Mouse (Mus musculus) neural tube, embryonic 15.5 days (tissue): ENCODE results near the gene Baiap2. TPM values are rescaled to one million over a fixed set of nuclear protein-coding genes. Genes with fewer than 3 reads are reported as not detected.

Experiments used
- ATAC-seq: fragments of 200-750 bp; cut with Nextera tagmentation; 2 replicates; pipeline ENCODE4 v1.8.0; 2017; ENCODE audit warnings: mild to moderate bottlenecking, moderate TSS enrichment, moderate library complexity; ENCODE audit not compliant: low FRiP score
- H3K27ac ChIP-seq: fragments of 300-500 bp; sonication (generic); replicated peaks from 2 replicates; pipeline ENCODE4 v1.5.1; 2015; ENCODE audit warnings: mild to moderate bottlenecking, inconsistent platforms
- H3K27me3 ChIP-seq: fragments of 300-500 bp; sonication (generic); replicated peaks from 2 replicates; pipeline ENCODE4 v1.6.1; 2015; ENCODE audit warnings: inconsistent platforms
- H3K36me3 ChIP-seq: fragments of 300-500 bp; sonication (generic); 2 replicates; pipeline ENCODE4 v1.6.1; 2015; ENCODE audit warnings: inconsistent platforms
- H3K4me1 ChIP-seq: fragments of 300-500 bp; sonication (generic); 2 replicates; pipeline ENCODE4 v1.6.1; 2015; ENCODE audit warnings: inconsistent platforms
- H3K4me2 ChIP-seq: fragments of 300-500 bp; sonication (generic); 2 replicates; pipeline ENCODE4 v1.6.1; 2015; ENCODE audit warnings: inconsistent platforms, mild to moderate bottlenecking, moderate library complexity
- H3K4me3 ChIP-seq: fragments of 300-500 bp; sonication (generic); replicated peaks from 2 replicates; pipeline ENCODE4 v1.5.1; 2015; ENCODE audit warnings: mild to moderate bottlenecking, inconsistent platforms
- H3K9ac ChIP-seq: fragments of 300-500 bp; sonication (generic); replicated peaks from 2 replicates; pipeline ENCODE4 v1.6.1; 2015; ENCODE audit warnings: mild to moderate bottlenecking, inconsistent platforms
- H3K9me3 ChIP-seq: fragments of 300-500 bp; sonication (generic); replicated peaks from 2 replicates; pipeline ENCODE4 v1.6.1; 2016; ENCODE audit warnings: inconsistent platforms
- WGBS: fragments of 180-500 bp; shearing (Covaris S2); methylation state at CpG from one replicate; pipeline ENCODE4 v1.1.7; 2015; ENCODE audit warnings: mixed read lengths; 5-methylcytosine and 5-hydroxymethylcytosine counted together
- polyA plus RNA-seq: library from polyadenylated mRNA; unstranded; fragments of >200 nt; fragmentation: Nextera tagmentation; extraction: Ambion mirVana; gene quantifications from 2 replicates; pipeline ENCODE4 v1.2.1, GENCODE M21; 2015

The Baiap2 gene
- 16.6 and 20.5 TPM in 2 replicates for polyA plus RNA-seq

DNA sequence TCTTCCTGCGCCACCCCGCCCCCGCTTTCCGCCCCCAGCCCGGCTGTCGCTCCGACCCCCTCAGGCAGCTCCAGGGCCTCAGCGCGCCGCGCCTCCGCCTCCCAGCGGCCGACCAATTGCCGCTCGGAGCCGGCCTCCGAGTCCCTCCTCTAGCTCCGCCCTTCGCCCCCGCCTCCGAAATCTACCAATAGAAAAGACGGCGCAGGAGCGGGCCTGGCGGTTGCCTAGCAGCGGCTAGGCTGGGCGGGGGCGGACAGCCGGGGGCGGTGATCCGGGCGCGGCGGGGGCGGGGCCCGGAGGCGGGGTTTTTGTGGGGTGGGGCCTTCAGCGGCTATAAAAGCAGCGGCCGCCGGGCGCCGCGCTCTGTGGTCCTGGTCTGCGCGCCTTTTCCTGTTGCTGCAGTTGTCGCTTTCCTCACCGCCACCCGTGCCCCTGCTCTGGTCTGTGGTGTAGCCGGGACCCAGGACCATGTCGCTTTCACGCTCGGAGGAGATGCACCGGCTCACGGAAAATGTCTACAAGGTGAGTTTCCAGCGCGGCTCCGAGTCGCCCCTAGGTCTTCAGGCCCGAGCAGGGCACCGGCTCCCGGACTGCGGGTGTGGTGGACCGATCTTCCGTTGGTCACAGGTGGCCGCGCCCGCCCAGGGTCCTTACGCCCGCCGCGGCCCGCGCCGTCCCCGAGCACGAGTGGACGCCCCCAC is at the start of gene Baiap2:
Gene Baiap2, plus strand, starts transcription at position 37 of the 701 bp plus-strand sequence.
- peak within 1 kb of the TSS; percentile 83 for H3K27ac ChIP-seq
- H3K9ac ChIP-seq: peak within 1 kb of the TSS; percentile 76
- no peaks in the 10 kb centered on the region for H3K36me3 ChIP-seq
- no peaks in the 10 kb centered on the region for H3K9me3 ChIP-seq
- ATAC-seq: peak; percentile 96
- H3K4me2 ChIP-seq: peak within 1 kb of the TSS; percentile 97
- 0 out of 2 replicates have a peak, but pooled peaks cover 4% of the 10 kb centered on the region for H3K27me3 ChIP-seq
- H3K4me3 ChIP-seq: peak within 1 kb of the TSS; percentile 73
- H3K4me1 ChIP-seq: peaks cover 67% of the 10 kb centered on the region
- under 1% methylated on average over 53 of the region's 79 CpGs for WGBS

DNA sequence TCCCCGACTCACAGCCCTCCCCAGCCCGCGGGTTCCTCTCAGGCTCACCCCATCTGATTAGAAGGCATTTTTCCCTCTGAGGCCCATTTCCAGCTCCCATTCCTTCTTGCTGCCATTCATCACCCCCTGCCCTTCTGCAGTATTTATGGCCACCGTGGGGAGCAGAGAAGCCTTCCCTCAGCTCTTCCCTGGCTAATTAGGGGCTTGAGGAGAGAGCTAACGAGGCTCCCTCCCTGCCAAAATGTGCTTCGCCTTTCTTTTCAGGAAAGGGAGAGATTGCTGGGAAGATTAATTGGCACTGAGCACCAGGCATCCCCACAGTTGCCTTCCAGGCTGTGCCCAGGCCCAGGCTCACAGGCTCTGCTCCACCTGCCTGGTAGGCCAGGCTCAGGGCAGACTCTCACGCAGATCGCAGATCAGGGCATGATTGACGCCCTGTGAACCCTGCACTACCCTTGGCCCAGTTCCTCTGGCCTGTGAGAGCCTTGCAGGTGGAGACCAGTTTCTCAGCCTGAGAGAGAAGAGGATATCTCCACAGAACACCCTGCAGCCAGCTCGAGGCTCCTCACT is 48.8 kb upstream of the Baiap2 start:
- Histone ChIP-seq H3K36me3 (peaks cover 47% of the 10 kb centered on the region), H3K4me1 (peaks cover 52% of the 10 kb centered on the region), H3K9ac (0 out of 2 replicates have a peak overlapping the region, but pooled peaks have one; percentile 18), H3K4me3 (no peak overlapping the region), H3K27ac (peak overlapping the region; percentile 78), H3K4me2 (no peak overlapping the region), H3K9me3 (no peaks in the 10 kb centered on the region), H3K27me3 (no peaks in the 10 kb centered on the region)
- 26% methylated on average over 10 of the region's 10 CpGs for WGBS
- ATAC-seq: 0 out of 2 replicates have a peak, but pooled peaks have one; percentile 30

DNA sequence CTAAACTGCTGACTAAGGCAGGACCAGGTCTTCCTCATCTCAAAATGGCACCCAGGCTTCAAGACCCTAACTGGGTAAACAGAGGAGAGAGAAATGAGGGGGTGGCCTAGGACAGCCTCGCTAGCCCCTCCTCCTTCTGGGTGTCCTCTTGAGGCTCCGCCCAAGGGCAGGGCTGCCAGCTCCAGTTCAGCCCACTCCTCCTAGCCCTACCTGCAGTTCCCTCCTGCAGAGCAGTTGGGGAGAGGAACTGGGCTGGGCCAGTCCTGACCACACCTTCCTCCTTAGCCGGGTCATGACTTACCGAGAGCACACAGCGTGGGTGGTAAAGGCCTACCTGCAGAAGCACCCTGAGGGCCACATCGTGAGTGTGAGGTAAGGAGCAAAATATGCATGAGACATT is 47.9 kb upstream of the Baiap2 start:
- ATAC-seq: no peak
- Histone ChIP-seq H3K27ac (0 out of 2 replicates have a peak overlapping the region, but pooled peaks have one; percentile 78), H3K9me3 (no peaks in the 10 kb centered on the region), H3K36me3 (peaks cover 41% of the 10 kb centered on the region), H3K4me3 (no peak overlapping the region), H3K9ac (no peak overlapping the region), H3K4me1 (peaks cover 52% of the 10 kb centered on the region), H3K27me3 (no peaks in the 10 kb centered on the region), H3K4me2 (no peak overlapping the region)
- 67% methylated on average over 6 of the region's 6 CpGs for WGBS

DNA sequence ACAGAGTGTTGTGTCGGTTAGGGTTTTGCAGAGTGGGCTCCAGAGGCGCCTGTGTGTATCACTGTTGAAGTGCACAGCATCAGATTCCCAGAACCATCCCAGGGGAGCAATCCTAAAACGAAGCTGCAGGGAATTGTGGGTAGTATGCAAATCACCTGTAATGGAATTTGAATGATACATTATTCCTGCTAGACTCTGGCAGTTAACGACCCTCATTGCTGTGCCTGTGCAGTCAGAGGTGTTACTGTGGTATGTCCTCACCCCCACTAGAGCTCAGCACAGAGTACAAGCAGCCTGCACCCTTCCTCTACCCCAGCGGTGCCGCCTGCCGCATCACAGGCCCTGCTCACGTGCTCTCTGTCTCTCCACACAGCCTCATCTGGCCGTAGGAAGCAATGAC is 45.5 kb upstream of the Baiap2 start:
- peak; percentile 75 for ATAC-seq
- Histone ChIP-seq H3K36me3 (peaks cover 25% of the 10 kb centered on the region), H3K4me1 (peaks cover 52% of the 10 kb centered on the region), H3K4me2 (no peak overlapping the region), H3K9me3 (no peaks in the 10 kb centered on the region), H3K9ac (no peak overlapping the region), H3K27me3 (no peaks in the 10 kb centered on the region), H3K27ac (peak overlapping the region; percentile 81), H3K4me3 (no peak overlapping the region)
- 42% methylated on average over 9 of the region's 9 CpGs for WGBS

DNA sequence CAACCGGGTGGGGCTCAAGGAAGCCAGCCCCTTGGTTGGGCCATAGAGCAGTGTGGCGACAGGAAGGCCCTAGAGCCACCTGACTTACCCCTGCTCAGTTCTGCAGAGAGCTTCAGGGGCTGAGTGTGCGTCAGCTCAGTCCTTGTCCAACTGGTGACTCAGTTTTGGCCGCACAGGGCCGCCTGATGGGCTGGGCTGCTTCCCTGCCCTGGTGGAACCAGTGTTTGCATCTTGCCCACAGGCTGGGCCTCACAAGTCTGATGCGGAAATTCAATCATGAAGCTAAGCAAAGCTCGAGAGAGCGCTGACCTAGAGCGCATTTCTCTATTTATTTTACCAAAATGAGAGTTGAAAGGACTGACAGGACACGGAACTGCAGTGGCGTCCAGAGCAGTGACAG is 43.6 kb upstream of the Baiap2 start:
- H3K27me3 ChIP-seq: no peaks in the 10 kb centered on the region
- 85% methylated on average over 11 of the region's 11 CpGs for WGBS
- H3K9ac ChIP-seq: no peak overlapping the region
- no peak for ATAC-seq
- peaks cover 25% of the 10 kb centered on the region for H3K36me3 ChIP-seq
- no peak overlapping the region for H3K4me3 ChIP-seq
- peak overlapping the region; percentile 18; the same call in 1 of the 2 replicates for H3K27ac ChIP-seq
- H3K9me3 ChIP-seq: no peaks in the 10 kb centered on the region
- H3K4me1 ChIP-seq: peaks cover 36% of the 10 kb centered on the region
- no peak overlapping the region for H3K4me2 ChIP-seq

DNA sequence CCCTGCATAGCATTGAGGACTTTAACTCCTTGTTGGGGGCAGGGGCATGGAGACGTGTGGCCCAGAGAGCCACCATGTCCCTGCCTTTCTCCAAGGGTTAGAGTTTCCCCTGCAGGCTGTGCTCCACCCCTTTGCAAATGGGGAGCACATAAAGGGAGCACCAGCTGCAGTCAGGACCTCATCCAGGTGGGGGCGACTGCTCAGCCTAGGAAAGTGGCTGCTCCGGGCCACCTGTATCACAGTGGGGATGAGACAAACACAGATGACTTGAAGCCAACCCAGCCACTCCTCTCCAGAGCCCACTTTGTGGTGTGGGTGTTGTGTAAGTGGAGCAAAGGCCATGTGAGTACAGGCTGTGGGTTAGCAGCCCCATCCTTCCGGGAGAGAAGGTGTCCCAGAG is 41.4 kb upstream of the Baiap2 start:
- 82% methylated on average over 4 of the region's 4 CpGs for WGBS

DNA sequence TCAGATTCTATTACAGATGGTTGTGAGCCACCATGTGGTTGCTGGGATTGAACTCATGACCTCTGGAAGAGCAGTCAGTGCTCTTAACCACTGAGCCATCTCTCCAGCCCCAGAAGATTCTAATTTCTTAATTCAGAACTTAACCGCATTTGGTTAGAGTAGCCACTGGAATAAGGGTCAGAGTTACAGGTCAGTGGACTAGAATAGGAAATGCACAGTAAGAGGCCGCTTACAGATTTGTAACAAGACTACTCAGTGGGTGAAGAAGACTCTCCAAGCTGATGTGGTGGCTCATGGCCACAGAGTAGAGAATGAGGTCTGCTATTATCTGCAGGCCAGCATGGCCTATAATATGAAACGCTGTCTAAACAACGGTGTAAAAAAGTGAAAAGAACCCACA is 39.7 kb upstream of the Baiap2 start:
- no peak for ATAC-seq
- Histone ChIP-seq H3K36me3 (peaks cover 9% of the 10 kb centered on the region), H3K4me1 (peaks cover 20% of the 10 kb centered on the region), H3K27me3 (peaks cover 5% of the 10 kb centered on the region; the same call in 1 of the 2 replicates), H3K9ac (no peak overlapping the region), H3K4me3 (no peak overlapping the region), H3K27ac (no peak overlapping the region), H3K9me3 (no peaks in the 10 kb centered on the region), H3K4me2 (no peak overlapping the region)
- 78% methylated on average over 4 of the region's 4 CpGs for WGBS

More for the DNA sequence above, 41.4 kb upstream of the Baiap2 start:
- H3K4me1 ChIP-seq: peaks cover 27% of the 10 kb centered on the region
- no peak overlapping the region for H3K4me3 ChIP-seq
- no peak overlapping the region for H3K9ac ChIP-seq
- H3K27me3 ChIP-seq: no peaks in the 10 kb centered on the region
- H3K4me2 ChIP-seq: no peak overlapping the region
- no peaks in the 10 kb centered on the region for H3K9me3 ChIP-seq
- H3K36me3 ChIP-seq: peaks cover 14% of the 10 kb centered on the region
- no peak for ATAC-seq
- no peak overlapping the region for H3K27ac ChIP-seq

DNA sequence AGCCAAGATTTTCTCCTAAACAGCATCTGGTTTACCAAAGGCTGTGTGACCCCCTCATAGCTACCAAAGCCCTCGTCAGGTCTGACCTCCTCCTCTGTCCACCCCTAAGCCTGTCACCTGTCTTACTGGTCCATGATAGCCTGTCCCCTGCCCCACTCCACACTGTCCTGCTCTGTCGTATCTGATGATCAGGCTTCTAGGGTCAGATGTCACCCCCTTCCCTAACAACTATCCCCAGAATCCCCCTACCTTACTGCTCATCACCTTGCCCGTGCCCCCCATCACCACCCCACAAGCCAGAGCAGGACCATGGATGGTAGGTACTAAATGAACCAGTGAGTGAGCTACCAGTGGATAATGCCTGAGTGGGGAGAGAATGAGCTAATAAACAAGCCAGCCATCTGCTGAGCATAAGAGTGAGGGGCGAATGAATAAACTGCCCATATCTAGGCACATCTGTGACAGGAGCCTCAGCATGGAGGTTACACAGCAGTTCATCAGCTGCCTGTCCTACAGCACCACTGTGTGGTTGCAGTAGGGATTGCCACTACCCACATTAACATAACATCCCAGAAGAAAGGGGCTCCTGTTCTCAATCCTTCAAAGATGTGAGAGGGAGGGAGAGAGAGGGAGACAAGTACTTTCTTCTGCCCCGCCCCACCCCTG is 37.8 kb upstream of the Baiap2 start:
- no peak overlapping the region for H3K27ac ChIP-seq
- WGBS: 34% methylated on average over 5 of the region's 5 CpGs
- peaks cover 24% of the 10 kb centered on the region for H3K4me1 ChIP-seq
- H3K27me3 ChIP-seq: peaks cover 11% of the 10 kb centered on the region; the same call in 1 of the 2 replicates
- H3K9me3 ChIP-seq: no peaks in the 10 kb centered on the region
- H3K4me3 ChIP-seq: no peak overlapping the region
- H3K4me2 ChIP-seq: no peak overlapping the region
- H3K36me3 ChIP-seq: no peaks in the 10 kb centered on the region
- H3K9ac ChIP-seq: no peak overlapping the region
- peak; percentile 84 for ATAC-seq

DNA sequence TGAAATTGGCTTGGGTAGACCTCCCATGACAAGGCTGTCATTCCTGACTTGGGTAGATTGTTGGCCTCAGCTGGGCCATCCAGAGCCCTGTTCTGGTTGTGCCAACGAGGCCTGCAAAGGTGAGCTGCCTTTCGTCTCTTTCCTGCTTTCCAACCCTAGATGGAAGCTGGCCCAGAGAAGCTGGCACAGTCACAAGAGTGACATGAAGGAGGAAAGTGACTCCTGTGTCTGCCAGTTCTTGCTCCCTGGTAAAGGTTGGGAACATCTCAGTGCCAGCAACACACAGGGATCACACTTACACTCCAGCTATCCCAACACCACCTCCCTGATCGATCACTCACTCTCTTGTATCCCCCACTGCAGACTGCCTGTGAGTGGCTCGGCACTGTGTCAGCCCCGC is 36.8 kb upstream of the Baiap2 start:
- WGBS: 88% methylated on average over 5 of the region's 5 CpGs
- no peak for ATAC-seq
- peaks cover 25% of the 10 kb centered on the region for H3K4me1 ChIP-seq
- H3K27me3 ChIP-seq: peaks cover 11% of the 10 kb centered on the region; the same call in 1 of the 2 replicates
- no peak overlapping the region for H3K27ac ChIP-seq
- H3K4me3 ChIP-seq: no peak overlapping the region
- no peak overlapping the region for H3K4me2 ChIP-seq
- H3K9me3 ChIP-seq: no peaks in the 10 kb centered on the region
- H3K9ac ChIP-seq: no peak overlapping the region
- no peaks in the 10 kb centered on the region for H3K36me3 ChIP-seq

DNA sequence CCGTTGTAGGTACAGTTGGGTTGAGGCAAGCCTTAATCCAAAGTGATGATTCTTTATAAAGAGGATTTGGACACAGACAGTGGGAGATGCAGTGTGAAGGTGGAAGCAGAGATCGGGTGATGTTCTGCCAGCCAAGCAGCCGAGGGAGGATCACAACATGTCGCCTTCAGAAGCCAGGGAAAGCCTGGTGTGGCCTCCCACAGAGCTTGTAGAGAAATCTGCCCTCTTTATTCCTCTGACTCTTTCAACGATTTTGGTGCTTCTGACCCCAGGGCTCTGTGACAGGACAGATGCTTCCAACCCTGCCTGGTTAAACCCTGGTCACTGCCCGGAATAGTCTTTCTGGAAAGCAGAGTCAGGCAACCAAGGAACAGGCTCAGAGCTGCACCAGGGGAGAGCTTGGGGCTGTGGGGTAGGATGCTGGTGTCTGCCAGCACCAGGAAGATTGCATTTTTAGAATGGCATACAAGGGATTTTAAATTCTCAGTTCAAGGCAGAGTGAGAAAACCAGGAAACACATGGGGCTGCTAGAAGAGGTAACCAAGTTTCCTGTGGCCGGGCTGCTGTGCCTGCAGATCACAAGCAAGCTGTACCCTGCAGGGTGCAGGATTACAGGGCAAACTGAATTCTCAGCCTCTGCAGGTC is 35.4 kb upstream of the Baiap2 start:
- H3K4me3 ChIP-seq: no peak overlapping the region
- H3K27ac ChIP-seq: no peak overlapping the region
- no peak for ATAC-seq
- H3K27me3 ChIP-seq: peaks cover 11% of the 10 kb centered on the region; the same call in 1 of the 2 replicates
- H3K9ac ChIP-seq: 0 out of 2 replicates have a peak overlapping the region, but pooled peaks have one; percentile 3
- no peaks in the 10 kb centered on the region for H3K9me3 ChIP-seq
- no peaks in the 10 kb centered on the region for H3K36me3 ChIP-seq
- WGBS: 45% methylated on average over 7 of the region's 7 CpGs
- H3K4me2 ChIP-seq: no peak overlapping the region
- peaks cover 25% of the 10 kb centered on the region for H3K4me1 ChIP-seq

DNA sequence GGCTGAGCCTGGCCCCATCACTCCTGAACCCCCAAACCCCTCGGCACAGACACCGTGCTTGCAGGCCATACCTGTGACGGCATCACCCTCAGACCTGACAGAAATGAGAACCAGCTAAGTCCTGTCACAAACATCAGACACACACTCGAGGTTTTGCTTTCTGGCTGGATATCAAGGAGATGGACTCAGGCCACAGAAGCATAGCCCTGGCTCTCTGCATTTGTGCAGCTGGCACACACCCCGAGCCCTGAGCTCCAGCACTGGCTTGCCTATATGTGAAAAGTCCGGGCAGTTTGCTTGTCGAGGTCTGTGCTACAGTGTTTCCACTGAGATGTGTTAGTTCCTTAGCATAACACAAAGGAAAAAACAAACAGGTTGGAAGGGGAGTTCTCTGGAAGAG is 34.9 kb upstream of the Baiap2 start:
- 0 out of 2 replicates have a peak overlapping the region, but pooled peaks have one; percentile 3 for H3K9ac ChIP-seq
- 55% methylated on average over 7 of the region's 7 CpGs for WGBS
- H3K27ac ChIP-seq: no peak overlapping the region
- H3K4me2 ChIP-seq: no peak overlapping the region
- no peak overlapping the region for H3K4me3 ChIP-seq
- peaks cover 31% of the 10 kb centered on the region for H3K4me1 ChIP-seq
- peaks cover 11% of the 10 kb centered on the region; the same call in 1 of the 2 replicates for H3K27me3 ChIP-seq
- no peaks in the 10 kb centered on the region for H3K9me3 ChIP-seq
- H3K36me3 ChIP-seq: no peaks in the 10 kb centered on the region
- ATAC-seq: no peak
